11 mouse cellular contexts compared by ENCODE assay signal in the genomic region with DNA sequence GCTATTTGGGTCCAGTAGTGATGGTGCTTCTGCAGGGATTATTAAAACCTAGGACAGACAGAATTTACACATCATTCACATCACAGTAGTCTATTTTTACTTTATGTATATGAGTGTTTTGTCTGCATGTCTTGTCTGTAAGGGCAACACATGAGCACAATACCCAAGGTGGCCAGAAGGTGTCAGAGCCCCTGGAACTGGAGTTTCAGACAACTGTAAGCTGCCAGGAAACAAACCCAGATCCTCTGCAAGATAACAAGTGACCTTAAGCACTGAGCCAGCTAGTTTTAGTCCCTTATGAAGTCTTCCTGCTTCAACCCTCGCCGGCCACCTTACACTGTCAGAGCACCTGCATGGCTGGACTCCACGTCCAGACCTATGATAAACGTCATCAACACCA. TPM values are rescaled to one million over a fixed set of nuclear protein-coding genes. Genes with fewer than 3 reads are reported as not detected.
DNase-seq lines count a peak whose midpoint lies in the region; ATAC-seq and TF ChIP-seq lines count a peak whose summit lies in the region.
"Had no signal": no experiment of that assay in that cellular context is flagged by ENCODE, and none has a peak within 500 bp of the region (broad histone marks: within the 10 kb centered on the region; RNA-seq: fewer than 3 reads in every experiment).

No protein-coding gene starts in this region.

- ATAC-seq in forebrain, embryonic 14.5 days: no peak
- 0 out of 2 replicates have a peak, but pooled peaks have one; percentile 22 for ATAC-seq in monocyte, adult 5-6 weeks (replicated peaks; ENCODE audit: insufficient number of reproducible peaks, low FRiP score, low TSS enrichment, poor library complexity, severe bottlenecking)

- in situ Hi-C loops in CH12.LX (cut with MboI; ENCODE audit: low pct_ligation_motif_present, low pct_unique_long_range_greater_than_20kb, low sequenced_read_pairs): no loop called here

- no peak overlapping the region for H3K9ac ChIP-seq in CH12.LX (ENCODE audit: insufficient read depth, low read depth)
- no peak overlapping the region for H3K9ac ChIP-seq in forebrain, embryonic 14.5 days (ENCODE audit: low read length)

- no peak overlapping the region for H3K27ac ChIP-seq in kidney, adult 2 months (ENCODE audit: insufficient read depth, low read depth, low read length)
- no peak overlapping the region for H3K27ac ChIP-seq in CH12.LX (ENCODE audit: insufficient read depth, low read depth)
- peak overlapping the region; percentile 91 for H3K27ac ChIP-seq in forebrain, embryonic 14.5 days (ENCODE audit: low read depth, low read length)

- no peak for TF ChIP-seq EP300 in CH12.LX (IDR thresholded peaks at IDR 0.05; ENCODE audit: low read length)

- TF ChIP-seq POLR2A in kidney, adult 2 months (IDR thresholded peaks at IDR 0.05; ENCODE audit: low read depth, low read length): no peak
- TF ChIP-seq POLR2A in CH12.LX (IDR thresholded peaks at IDR 0.05; ENCODE audit: low read depth, low read length): no peak

- H3K4me2 ChIP-seq in CH12.LX (ENCODE audit: insufficient read depth, low read depth, poor library complexity, severe bottlenecking): no peak overlapping the region
- H3K4me2 ChIP-seq in forebrain, embryonic 14.5 days (ENCODE audit: low read length): no peak overlapping the region
- H3K4me2 ChIP-seq: limb, embryonic 13.5 days had no signal

- H3K36me3 ChIP-seq in kidney, adult 2 months (ENCODE audit: control insufficient read depth, insufficient read depth, low read length): no peaks in the 10 kb centered on the region
- peaks cover 0 to 14% of the 10 kb centered on the region in 2 experiments for H3K36me3 ChIP-seq in CH12.LX (replicated peaks in 1 of 2; ENCODE audit: control insufficient read depth in 1 of 2, insufficient read depth in 1 of 2, low read length in 1 of 2)
- no peaks in the 10 kb centered on the region for H3K36me3 ChIP-seq in forebrain, embryonic 14.5 days (ENCODE audit: control insufficient read depth, insufficient read depth, low read length)
- H3K36me3 ChIP-seq: limb, embryonic 13.5 days had no signal

- peaks cover 49% of the 10 kb centered on the region for H3K4me1 ChIP-seq in kidney, adult 2 months (ENCODE audit: control insufficient read depth, insufficient read depth, low read length)
- H3K4me1 ChIP-seq in CH12.LX (ENCODE audit: control insufficient read depth in 1 of 2, insufficient read depth in 2 of 2): peaks cover 20 to 79% of the 10 kb centered on the region in 2 experiments
- peaks cover 64% of the 10 kb centered on the region for H3K4me1 ChIP-seq in forebrain, embryonic 14.5 days (ENCODE audit: control insufficient read depth, insufficient read depth, low read length)

- dilution Hi-C loops in CH12.LX (cut with MboI; ENCODE audit: extremely low pct_ligation_motif_present, extremely low pct_unique_long_range_greater_than_20kb, low sequenced_read_pairs): no loop called here

- 0 out of 2 replicates have a peak, but pooled peaks have one; percentile 18 for TF ChIP-seq CTCF in kidney, adult 2 months (conservative IDR thresholded peaks at IDR 0.05; ENCODE audit: insufficient read depth, insufficient read length, low read depth, low read length)
- peak in 1 of 2 experiments; percentile 59; a peak in 2 of 4 replicates for TF ChIP-seq CTCF in CH12.LX (conservative IDR thresholded peaks at IDR 0.05 in 1 of 2, IDR thresholded peaks at IDR 0.05 in 1 of 2; ENCODE audit: low read depth in 2 of 2, low read length in 2 of 2)

- peak; percentile 39 for TF ChIP-seq RAD21 in CH12.LX (IDR thresholded peaks at IDR 0.05; ENCODE audit: low read depth, low read length)

- H3K27me3 ChIP-seq in kidney, adult 2 months (replicated peaks; ENCODE audit: control insufficient read depth, insufficient read depth, low read length): no peaks in the 10 kb centered on the region
- H3K27me3 ChIP-seq in CH12.LX (replicated peaks): no peaks in the 10 kb centered on the region
- H3K27me3 ChIP-seq in forebrain, embryonic 14.5 days (replicated peaks; ENCODE audit: control insufficient read depth, insufficient read depth, low read length): no peaks in the 10 kb centered on the region
- H3K27me3 ChIP-seq: limb, embryonic 13.5 days had no signal

- H3K79me2 ChIP-seq in CH12.LX (replicated peaks; ENCODE audit: control insufficient read depth, extremely low read depth, insufficient read depth, poor library complexity, severe bottlenecking): peaks cover 31% of the 10 kb centered on the region

- DNase-seq in kidney, adult 2 months: peak; percentile 44
- DNase-seq in kidney, postnatal 25 days: no peak
- peak; percentile 54 for DNase-seq in CH12.LX (ENCODE audit: extremely low read depth)
- DNase-seq in forebrain, embryonic 14.5 days (ENCODE audit: low spot score): no peak
- DNase-seq in spleen, adult 18-20 months: no peak
- no peak for DNase-seq in kidney, adult 8-10 months
- DNase-seq in MN1 (ENCODE audit: low spot score): no peak
- DNase-seq: right cerebral cortex, postnatal 4 days had no signal

- WGBS in kidney, adult 2 months: 45% methylated on average over 4 of the region's 4 CpGs
- 78% methylated on average over 4 of the region's 4 CpGs for WGBS in forebrain, embryonic 14.5 days

- H3K9me3 ChIP-seq in CH12.LX (replicated peaks; ENCODE audit: low read length): peaks cover 8% of the 10 kb centered on the region
- H3K9me3 ChIP-seq in forebrain, embryonic 14.5 days (replicated peaks; ENCODE audit: control insufficient read depth, low read length): no peaks in the 10 kb centered on the region

- H3K4me3 ChIP-seq in kidney, adult 2 months (ENCODE audit: insufficient read depth, low read depth, low read length): no peak overlapping the region
- no peak overlapping the region for H3K4me3 ChIP-seq in CH12.LX (replicated peaks in 1 of 3; ENCODE audit: low read depth in 2 of 3, low read length in 2 of 3, poor library complexity in 1 of 3)
- H3K4me3 ChIP-seq in forebrain, embryonic 14.5 days (ENCODE audit: low read depth, low read length): no peak overlapping the region
- H3K4me3 ChIP-seq: erythroblast, embryonic 14.5 days; limb, embryonic 13.5 days had no signal

TF ChIP-seq in CH12.LX, 34 proteins besides CTCF, POLR2A, EP300 and RAD21:
- TF ChIP-seq MYC (IDR thresholded peaks at IDR 0.05; ENCODE audit: low read depth, low read length) (no peak), SMC3 (IDR thresholded peaks at IDR 0.05; ENCODE audit: low read depth, low read length) (peak; percentile 53)

RNA-seq across cellular contexts. Expression of a gene that starts 17.9 kb away (rescaled TPM):
- 95.3 and 99.5 TPM in 2 replicates for polyA plus RNA-seq in kidney, adult 2 months (2012; rRNA removed)
- total RNA-seq in CH12.LX (2012; rRNA removed) (54.2 and 55.0 TPM in 2 replicates), CH12.LX (2014; rRNA removed) (58.6 and 62.9 TPM in 2 replicates)
- polyA plus RNA-seq in CH12.LX (2012; ENCODE audit: insufficient read length, low read depth): 63.5 and 68.6 TPM in 2 replicates
- 24.7 and 35.2 TPM in 2 replicates for polyA plus RNA-seq in forebrain, embryonic 14.5 days (2014; fragmentation: Nextera tagmentation; extraction: Ambion mirVana)
- total RNA-seq in monocyte, adult 5-6 weeks (2017): 205 to 262 TPM (median 212 TPM) in 3 replicates

RNA-seq across cellular contexts. Expression of a gene that starts 58.4 kb away (rescaled TPM):
- 0.94 and 1.4 TPM in 2 replicates for polyA plus RNA-seq in kidney, adult 2 months (2012; rRNA removed)
- 6.4 and 6.7 TPM in 2 replicates for total RNA-seq in CH12.LX (2012; rRNA removed)
- 9.8 and 10.1 TPM in 2 replicates for total RNA-seq in CH12.LX (2014; rRNA removed)
- 8.2 and 8.3 TPM in 2 replicates for polyA plus RNA-seq in CH12.LX (2012; ENCODE audit: insufficient read length, low read depth)
- 19.2 and 19.4 TPM in 2 replicates for polyA plus RNA-seq in forebrain, embryonic 14.5 days (2014; fragmentation: Nextera tagmentation; extraction: Ambion mirVana)
- total RNA-seq in monocyte, adult 5-6 weeks (2017): 0.67 to 5.1 TPM (median 0.68 TPM) in 3 replicates

Comparison
In these comparisons a context has a peak if more than half of its experiments do, and no peak if none do; other contexts are left out.
1. DNase-seq: peak in kidney, adult 2 months (single experiment) and CH12.LX (single experiment); none in kidney, postnatal 25 days (0 of 2), forebrain, embryonic 14.5 days (single experiment), spleen, adult 18-20 months (0 of 2), kidney, adult 8-10 months (0 of 2) and MN1 (single experiment).